Mouse (Mus musculus) hematopoietic stem cell, adult 5-6 weeks (primary cell): Measurements from ENCODE around the gene Zfp683. TPM values are rescaled to one million over a fixed set of nuclear protein-coding genes. Genes with fewer than 3 reads are reported as not detected.

ENCODE experiments used
- ATAC-seq, 2 experiments: fragments of 125-278 bp in 1 of 2; replicated peaks in 1 of 2; 2 replicates each; pipeline ENCODE4 v1.8.0; 2016 to 2017; ENCODE audit warnings: inconsistent platforms in 2 of 2, mild to moderate bottlenecking in 2 of 2, moderate number of reproducible peaks in 2 of 2, low read depth in 1 of 2, moderate TSS enrichment in 1 of 2; ENCODE audit not compliant: low FRiP score in 2 of 2, poor library complexity in 2 of 2, severe bottlenecking in 2 of 2, insufficient read depth in 1 of 2, low TSS enrichment in 1 of 2
- total RNA-seq: library from RNA; stranded (forward); fragments of 172-1452, 232-1000 nt; gene quantifications from 2 replicates; pipeline ENCODE4 v1.2.3, GENCODE M21; 2017

The Zfp683 gene
- total RNA-seq, 1 experiment from 2014 or later, result not detected

DNA sequence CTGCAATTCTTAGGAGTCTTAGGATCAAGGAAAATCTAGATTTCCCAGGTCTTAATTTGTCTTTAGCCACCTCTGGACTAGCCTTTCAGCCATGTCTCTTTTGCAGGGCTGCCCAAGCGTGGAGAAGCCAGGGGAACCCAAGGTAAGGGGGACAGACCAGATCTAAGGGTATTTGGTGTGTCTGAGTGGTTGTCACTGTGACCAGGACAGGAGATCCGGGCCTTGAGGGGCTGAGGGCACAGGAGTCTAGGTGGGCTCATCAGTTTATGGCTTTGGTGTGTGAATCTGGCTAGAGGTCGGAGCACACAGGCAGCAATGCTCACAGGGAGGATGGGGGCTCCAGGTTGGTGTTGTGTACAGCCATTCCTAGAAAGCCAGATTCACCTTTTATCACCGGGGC, 27.0 kb downstream of the Zfp683 start:
- ATAC-seq, result no peak

- ATAC-seq, result peak; percentile 92 to 93
These were observed 28.2 kb downstream of the Zfp683 start for GRCm38 (mm10) chr4:134081730-134082386.

- no peak for ATAC-seq
These were observed 28.8 kb downstream of the Zfp683 start for GRCm38 (mm10) chr4:134082460-134082859.

DNA sequence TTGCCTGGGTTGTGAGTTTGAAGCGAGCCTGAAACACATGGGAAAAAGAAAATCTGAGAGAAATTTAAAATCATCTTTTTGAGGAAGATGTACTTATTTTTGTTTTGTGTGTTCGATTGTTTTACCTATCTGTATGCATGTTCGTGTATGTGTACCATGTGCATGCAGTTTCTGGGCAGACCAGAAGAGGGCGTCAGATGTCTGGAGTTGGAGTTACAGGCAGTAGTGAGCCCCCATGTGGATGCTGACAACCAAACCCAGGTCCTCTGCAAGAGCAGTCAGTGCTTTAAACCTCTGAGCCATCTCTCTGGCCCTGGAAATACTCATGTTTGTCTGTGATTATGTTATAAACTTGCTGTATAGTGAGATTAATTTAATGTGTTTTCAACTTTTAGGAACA, 31.4 kb downstream of the Zfp683 start:
- ATAC-seq, result no peak

- ATAC-seq, result peak; percentile 92 to 95
These were observed 33.8 kb downstream of the Zfp683 start for GRCm38 (mm10) chr4:134087412-134087811.

GRCm38 (mm10) chr4:134089029-134089428, 35.4 kb downstream of the Zfp683 start:
- no peak for ATAC-seq

GRCm38 (mm10) chr4:134090521-134091224, 37.0 kb downstream of the Zfp683 start:
- no peak for ATAC-seq

DNA sequence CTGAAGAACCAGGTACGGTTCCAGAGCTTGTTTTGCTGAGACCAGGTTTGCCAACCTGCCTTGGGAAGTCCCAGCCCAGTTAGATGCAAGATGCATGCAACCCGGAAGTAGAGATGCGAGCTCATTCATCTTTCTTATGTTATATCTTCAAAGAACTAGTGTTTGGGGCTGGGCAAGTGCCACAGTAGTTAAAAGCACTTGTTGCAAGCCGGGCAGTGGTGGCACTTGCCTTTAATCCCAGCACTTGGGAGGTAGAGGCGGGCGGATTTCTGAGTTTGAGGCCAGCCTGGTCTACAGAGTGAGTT, 37.5 kb downstream of the Zfp683 start:
- no peak for ATAC-seq

DNA sequence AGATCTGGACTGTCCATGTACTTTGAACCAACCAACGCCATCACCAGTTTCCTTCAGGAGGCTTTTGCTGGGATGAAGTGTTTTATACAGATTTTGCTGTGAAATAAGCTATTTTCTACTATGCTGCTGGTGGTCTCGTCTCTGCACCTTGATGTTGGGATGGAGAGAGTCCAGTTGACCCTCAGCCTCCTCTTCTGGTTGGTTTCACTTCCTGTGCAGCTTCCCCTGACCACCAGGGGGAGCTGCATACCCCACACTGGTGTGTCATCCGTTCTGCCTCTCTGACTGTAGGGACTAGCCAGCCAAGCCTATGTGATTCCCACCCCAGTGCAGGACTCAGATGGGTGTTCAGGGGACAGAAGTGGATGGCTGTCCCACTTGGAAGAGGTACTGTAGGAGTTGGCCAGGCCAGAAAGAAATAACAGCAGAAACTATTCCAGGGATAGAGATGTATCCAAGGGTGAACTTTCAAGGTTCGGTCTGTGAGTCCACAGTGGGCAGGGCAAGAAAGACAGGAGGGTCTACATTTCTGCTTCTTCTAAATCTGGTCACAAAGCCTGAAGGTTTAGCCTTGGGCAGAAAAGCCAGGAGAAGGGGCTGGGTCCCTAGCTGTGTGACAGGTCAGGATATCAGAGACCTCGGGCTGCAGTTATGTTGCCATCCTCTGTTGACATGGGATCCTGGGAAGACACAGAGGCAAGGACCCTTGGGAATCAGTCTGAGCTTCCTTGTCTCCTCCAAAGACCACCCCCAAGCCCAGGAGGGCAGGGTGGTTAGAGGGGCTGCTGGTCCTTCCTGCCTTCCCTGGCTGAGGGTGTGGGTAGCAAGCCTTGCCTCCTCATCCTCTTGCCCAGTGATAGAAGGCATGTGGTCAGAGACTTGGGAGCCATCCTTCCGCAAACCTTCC, 39.0 kb downstream of the Zfp683 start:
- ATAC-seq, result peak; percentile 40 to 47; a peak in 2 of 4 replicates

DNA sequence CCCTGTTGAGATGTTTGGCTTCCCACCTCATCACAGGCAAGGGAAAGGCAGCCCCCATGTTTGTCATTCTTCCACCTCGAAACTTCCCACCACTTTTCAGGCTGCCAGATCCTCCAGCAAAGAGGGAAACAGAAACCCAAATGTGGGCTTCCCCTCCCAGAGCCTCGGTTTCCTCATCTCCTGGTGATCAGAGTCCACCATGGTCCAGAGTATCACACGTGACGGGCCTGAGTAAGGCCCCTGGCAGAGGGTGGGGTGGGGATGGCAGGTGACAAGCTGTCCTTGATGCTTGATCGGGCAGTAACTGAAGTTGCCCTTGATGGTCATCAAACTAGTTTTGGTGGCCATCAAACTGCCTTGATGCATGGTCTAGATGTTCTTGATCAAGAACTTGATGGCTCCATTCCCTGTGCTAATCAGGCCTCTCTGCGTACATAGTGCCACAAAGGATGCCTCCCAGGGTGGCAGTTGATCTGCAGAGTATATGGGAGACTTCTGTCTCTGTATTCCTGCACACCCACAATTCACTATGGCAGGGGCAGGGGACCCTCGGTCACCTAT, 40.4 kb downstream of the Zfp683 start:
- no peak for ATAC-seq

DNA sequence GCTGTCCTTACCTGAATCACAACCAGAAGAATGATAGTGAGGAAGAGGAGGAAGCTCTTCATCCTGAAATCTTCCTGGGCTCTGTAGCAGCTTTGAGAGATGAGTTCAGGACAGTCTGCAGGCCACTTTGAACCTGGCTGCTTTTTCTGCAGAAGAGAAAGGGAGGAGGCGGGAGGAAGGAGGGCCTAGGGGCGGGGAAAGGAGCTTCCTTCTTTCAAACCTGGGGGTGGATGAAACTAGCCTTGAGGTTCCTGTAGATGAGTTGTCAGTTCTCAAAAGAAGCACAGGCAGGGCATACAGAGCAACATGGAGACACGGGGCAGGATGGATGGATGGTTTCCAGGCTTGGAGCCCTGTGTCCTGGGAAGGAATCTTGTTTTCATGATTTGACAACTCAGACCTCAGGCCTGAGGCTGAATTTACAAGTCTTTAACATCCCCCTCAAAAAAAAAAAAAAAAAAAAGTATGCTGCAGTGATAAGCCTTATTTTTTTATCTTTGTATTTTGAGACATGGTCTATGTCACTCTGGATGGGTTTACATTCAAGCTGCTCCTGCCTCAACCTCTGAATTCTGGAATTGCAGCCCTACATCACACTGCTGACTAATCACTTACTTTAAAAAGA, 41.4 kb downstream of the Zfp683 start, which contains the start of gene Cd52:
Gene Cd52 (minus strand): TSS at position 160 of the 625 bp plus-strand sequence.
- ATAC-seq, result peak; percentile 54 to 70

- ATAC-seq, result no peak
These were observed 42.5 kb downstream of the Zfp683 start for GRCm38 (mm10) chr4:134096120-134096519.

DNA sequence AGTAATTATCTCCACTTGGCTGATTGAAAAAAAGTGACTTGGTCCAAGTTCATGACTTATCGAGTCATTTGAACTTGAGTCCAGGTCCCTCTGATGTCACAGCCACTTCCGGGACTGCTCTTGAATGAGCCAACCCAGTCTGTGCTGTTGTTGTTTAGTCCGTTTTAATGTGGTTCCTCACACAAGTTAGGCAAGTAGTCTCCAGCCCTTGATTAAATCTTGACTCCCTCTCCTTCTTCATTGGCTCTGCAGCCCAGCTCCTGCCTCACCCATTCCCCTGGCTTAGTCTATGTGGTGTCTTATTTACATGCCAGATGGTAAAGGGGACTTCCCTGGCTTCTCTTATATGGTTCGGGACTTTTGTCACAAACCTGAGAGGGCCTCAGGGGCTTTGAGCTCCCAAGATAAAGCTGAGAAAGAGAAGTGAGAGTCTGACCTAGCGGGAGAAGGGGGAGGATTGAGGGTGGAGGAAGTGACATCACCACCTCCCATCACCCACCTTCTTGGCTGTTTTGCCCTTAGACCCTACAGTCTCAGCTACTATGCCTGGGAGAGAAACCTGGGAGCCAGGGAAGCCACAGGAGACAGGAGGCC, 43.5 kb downstream of the Zfp683 start:
- ATAC-seq, result peak; percentile 25 to 44

GRCm38 (mm10) chr4:134098628-134099027, 45.0 kb downstream of the Zfp683 start:
- ATAC-seq, result peak; percentile 48 to 70; a peak in 3 of 4 replicates

GRCm38 (mm10) chr4:134100245-134100644, 46.6 kb downstream of the Zfp683 start:
- no peak for ATAC-seq

GRCm38 (mm10) chr4:134101979-134102741, 48.5 kb downstream of the Zfp683 start, which contains the start of gene Ubxn11:
Gene Ubxn11, plus strand, starts transcription at chr4:134102570.
- peak; percentile 88 to 90 for ATAC-seq
